Mouse (Mus musculus) cerebellum, postnatal 14 days (tissue): Measurements from ENCODE around the gene Bicra.
A peak's percentile ranks its signal among the peaks of the same experiment; 100 is the strongest.

Experiments used
- DNase-seq, 2 experiments: peaks; one replicate each; pipeline ENCODE4 v3.0.0; 2021; ENCODE audit warnings: mixed read lengths in 2 of 2

Bicra gene

DNA sequence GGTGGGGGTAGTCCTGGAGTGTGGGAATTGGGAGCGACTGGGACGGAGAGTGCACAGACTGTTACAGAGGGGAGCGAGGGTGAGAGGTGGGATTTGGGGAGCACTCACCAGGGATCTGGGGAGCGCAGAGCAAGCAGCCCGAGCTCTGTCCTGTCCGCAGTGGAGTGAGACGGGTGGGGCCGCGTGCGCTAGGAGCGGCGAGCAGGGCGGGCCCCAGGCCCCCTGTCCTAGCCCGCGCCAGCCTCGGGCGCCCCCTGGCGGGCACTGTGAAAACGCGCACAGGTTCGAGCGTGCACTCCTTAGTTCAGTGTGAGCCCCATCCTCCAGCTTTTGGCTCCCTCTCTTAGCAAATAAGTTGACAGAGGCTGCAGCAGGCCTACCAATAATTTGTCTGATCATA lies 80.4 kb downstream of the Bicra start, which contains the start of gene Ehd2:
Gene Ehd2, minus strand, starts transcription at position 256 of the 400 bp plus-strand sequence.
- peak; percentile 78 to 79 for DNase-seq

DNA sequence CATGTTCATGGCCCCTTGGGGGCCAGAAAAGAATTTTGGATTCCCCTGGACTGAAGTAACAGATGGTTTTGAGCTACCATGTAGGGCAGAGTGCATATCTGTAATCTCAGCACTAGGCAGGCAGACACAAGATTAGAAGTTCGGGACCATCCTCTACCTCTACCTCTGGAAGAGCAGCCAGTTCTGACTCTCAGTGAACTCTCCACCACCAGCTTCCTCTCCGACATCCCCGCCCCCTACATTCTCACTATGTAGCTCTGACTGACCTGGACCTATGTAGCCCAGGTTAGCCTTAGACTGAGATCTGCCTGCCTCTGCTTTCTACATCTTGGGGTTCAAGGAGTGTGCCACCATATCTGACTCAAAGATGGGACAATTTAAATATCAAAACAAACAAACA lies 81.2 kb downstream of the Bicra start:
- DNase-seq: no peak

DNA sequence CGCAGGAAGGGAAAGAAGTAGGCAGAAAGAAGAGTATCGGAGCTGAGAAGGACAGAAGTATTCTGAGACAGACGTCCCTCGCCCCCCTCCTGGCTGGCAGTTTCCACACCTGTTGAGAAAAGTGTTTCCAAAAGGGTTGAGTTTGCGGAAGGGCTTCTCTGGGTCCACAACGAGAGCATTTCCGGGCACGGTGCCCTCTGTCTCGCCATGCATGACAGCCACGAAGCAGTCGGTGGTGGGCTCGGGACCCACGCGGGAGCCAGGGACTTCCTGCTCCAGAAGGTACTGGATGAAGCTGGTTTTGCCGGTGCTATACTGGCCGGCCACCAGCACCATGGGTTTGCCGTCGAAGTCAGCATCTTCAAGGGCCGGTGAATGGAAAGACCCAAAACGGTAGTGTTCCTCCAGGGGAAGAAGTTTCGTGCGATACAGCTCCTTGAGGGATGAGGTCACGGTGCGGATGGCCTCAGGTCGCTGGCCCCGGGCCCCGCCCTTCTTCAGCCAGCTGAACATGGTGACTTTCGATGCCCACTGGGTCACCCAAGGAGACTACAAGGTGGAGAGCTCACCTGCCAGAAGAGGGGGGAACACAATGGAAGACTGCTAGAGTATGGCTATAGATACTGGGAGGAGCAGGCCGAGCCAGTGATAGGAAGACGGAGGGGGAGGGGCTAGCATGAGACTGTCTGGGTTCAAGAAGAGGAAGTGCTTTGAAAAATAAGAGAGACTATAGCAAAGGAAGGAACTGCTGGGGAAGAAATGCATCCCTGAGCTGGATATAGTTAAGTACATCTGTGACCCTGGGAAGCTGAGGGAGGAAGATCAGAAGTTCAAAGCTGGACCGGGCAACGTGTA lies 83.7 kb downstream of the Bicra start:
- DNase-seq: no peak

DNA sequence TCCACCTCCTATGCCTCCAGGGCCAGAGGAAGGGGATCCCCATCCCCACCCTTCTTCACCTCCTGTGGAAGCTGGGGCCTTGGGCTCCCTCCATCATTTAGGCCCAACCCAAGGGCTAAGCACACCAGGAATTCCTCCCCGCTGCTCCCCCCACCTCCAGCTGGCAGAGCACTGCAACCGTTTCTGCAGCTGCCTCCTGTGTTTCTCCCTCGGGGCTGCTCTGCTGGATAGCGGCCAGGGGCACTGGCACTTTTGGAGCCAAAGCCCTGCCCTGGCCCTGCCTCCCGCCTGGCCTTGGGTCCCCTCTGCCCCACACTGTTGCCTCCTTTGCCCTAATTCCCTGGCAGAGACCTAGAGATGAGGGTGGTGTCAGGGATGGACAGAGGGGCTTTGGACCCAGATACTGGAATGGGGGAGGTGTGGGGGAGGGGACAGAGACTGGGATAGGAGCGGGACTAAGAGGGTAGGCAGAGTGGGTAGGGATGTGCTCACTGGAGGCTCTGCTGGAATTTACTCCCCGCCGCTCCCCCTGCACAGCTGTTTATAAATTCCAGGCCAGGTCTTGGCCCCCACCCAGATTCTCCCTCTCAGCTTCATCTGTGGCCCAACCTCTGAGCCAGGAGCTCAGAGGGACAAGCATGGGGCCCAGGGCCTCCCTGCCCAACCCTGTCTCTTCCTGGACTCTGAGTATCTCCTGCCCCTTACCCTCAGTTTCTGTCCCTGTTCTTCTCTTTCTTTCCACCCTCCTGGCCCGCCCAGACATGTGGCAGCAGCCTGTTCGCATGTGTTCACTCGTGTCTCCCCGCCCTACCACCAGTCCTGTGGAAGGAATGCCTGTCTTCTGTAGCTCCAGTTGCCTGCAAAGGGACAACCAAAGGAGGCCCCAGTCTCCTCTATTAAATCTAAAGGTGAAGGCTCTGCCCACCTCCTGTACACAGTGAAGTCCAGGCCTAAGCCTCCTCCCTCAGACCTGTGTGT lies 85.1 kb downstream of the Bicra start:
- peak in 1 of 2 experiments; percentile 56 for DNase-seq

DNA sequence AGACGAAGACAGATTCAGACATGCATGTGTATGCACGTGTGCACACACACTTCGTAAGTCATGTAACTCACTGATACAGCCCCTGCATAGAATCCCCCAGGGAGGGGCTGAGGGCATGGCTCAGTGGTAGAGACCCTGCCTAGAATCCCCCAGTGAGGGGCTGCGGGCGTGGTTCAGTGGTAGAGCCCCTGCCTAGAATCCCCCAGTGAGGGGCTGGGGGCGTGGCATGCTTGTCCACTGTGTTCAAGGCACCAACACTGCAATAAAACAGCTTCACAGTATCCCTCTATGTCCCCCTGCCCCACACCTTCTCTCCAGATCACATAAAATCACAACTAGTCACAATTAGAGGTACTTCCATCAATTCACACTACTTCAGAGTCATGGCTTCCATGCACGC lies 85.9 kb downstream of the Bicra start:
- DNase-seq: no peak

DNA sequence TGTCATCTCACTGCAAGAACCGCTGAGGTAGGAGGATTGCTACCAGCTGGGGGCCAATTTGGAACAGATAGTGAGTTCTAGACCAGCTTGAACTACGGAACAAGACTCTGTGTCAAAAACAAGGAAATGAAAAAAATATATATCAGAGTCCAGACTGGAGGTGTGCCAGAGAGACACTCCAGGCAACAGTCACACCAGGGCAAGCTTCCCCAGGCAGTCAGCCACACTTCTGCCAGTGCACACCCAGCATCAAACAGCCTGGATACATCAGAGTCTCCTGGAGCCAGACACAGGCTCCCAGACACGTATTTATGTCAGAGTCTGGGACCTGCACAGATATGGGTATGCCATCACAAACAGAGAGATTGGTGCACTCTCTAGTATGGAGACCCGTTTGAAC lies 86.5 kb downstream of the Bicra start:
- DNase-seq: no peak

DNA sequence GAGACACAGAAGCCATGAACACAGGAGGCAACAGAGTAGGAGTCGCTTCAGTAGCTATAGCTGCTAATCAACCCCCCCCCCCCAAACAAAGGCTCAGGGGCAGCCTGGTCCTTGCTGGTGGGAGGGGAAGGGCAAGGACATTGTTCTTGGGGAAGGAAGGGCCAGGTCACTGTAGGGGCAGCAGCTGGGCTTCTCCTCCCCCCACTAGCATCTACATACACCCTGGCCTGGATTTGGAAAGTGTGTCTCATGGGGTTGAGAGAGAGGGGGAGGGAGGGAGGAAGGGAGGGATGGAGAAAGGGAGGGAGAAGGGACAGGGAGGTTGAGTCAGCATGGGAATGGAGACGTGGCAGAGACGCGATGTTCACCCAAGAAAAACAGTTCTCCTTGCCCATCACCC lies 87.0 kb downstream of the Bicra start:
- DNase-seq: no peak

DNA sequence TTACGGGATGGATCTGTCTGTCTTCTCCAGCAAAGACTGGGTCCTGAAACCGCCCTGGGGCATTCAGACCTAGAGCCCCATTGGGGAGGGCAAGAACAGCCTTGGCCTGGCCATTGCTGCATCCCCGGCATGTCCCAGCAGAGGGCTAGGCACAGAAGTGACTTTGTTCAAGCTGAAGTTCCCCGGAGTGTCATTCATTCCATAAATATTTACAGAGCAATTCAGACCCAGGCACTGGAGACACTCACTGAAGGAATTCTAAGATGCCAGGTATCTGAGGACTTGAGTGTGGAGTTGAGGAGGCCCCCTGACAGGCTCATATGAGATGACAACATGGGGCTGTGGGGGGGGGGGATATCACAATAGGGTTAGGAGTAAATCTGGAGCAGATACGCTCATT lies 91.6 kb downstream of the Bicra start:
- no peak for DNase-seq

DNA sequence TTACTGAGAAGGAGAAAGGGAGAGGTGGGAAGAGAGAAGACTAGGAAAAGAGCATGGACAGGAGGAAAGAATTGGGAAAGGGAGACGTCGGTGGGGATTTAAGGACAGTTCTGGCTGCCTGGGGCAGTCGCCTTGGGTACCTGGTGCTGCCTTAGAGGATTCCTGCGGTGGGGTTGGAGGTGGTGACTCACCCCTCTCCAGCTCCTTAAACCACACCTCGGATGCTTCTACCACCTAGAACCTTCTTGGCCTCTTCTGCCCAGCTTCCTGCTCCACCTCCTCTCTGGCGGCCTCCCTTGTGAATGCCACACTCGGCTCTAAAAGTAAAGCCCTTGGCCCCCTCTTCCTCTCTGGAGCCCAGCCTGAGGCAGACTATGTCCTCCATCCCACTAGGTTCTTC lies 92.2 kb downstream of the Bicra start:
- DNase-seq: no peak

DNA sequence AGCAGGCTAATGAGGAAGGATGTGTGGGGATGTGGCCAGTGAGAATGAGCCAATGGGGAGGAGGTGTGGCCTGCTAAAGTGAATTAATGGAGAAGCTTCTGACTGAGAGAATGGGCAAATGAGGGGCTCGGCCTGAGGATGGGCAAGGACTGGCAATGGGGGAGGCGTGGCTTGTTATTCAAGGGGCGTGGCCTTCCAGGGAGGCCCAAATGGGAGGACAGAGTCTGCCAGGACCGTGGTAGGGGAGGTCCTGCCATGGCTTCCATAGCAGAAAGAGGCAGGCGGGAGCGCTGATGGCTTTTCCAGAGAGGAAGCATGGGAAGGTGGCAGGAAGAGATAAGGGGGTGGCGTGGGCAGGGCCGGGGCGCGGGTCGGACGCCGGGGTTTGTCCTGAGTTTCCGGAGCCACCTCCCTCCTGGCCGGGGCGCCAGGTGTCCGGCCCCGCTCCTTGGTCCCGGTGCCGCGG lies 92.7 kb downstream of the Bicra start:
- DNase-seq: no peak

DNA sequence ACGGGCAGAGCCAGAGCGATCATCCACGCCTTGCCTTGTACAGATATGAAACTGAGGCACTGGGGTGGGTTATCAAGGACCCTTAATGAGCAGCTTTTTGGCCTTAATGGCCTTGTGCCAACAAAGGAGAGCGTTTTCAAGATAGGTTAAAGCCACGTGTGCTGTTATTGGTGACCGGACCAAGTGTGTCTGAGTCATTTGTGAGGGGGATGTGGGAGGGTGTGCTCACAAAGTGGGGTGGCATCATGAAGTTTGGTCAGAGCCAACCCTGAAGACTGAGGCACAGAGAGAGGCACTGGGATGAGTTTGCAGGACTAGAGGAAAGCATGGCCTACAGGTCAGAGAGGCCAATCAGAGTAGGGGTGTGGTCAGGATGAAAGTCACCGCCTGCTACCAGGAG lies 93.3 kb downstream of the Bicra start:
- DNase-seq: no peak

DNA sequence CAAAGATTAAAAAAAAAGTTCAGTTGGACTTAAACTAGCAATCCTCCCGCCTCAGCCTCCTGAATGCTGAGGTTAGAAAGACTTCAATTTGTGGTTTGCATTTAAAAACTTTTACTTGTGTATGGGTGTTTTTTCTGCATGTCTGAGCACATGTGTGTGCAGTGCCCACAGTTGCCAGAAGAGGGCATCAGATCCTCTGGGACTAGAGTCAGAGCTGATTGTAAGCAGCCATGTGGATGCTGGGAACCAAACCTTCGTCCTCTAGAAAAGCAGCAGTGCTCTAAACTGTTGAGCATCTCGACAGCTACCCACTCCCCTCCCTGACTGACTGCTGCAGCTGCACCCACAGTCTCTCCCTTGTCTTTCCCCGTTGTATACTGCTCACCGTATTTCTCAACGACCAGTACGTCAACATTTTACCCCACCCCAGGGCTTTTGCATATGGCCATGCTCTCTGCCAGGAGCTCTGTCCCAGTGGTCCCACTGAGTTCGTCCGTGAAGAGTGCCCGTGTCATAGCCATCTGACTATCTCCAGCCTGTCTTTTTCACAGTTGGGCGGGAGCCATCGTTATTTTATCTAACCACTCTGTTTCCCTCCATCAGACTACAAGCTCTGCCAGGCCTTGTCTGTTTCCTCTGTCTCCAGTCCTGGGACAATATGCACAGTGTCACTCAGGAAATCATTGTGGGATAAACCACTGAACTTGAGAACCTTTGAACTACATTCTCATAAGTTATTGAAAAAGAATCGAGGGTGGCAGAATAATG lies 94.2 kb downstream of the Bicra start:
- DNase-seq: peak in 1 of 2 experiments; percentile 41

DNA sequence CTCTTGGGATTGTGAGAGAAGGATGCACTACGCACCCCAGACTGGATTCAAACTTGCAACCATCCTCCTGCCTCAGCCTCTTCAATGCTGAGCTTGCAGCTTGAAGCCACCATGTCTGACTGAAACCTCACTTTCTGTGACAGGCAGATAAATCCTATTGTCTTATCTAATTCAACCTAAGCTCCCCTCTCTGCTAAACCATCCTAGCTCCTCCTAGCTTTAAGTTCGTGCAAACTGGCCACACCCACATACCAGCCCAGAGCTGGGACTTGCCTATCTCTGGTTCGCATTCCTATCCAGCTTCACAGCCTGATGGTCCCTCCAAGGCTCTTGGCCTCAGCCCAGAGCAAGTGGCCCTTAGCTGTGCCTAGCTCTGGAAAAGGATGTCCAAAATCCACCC lies 95.3 kb downstream of the Bicra start:
- DNase-seq: no peak

DNA sequence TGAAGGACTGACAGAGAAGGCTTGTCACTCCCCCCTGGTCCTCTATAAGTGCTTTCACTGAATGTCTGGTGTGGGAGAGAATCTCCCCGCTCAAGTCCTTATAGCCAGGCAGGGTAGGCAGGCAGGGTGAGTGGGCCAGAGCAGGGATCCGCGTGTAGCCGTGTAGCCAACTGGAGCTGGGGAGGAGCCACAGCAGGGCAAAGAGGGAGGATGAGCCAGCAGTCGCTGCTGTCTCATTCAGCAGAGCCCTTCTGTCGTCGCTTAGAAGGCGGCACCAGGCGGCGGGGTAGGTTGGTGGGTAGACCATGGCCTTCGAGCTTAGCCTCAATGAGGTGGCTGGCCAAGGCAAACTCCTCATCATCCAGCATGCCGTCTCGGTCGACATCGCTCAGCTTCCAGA lies 97.7 kb downstream of the Bicra start:
- no peak for DNase-seq

DNA sequence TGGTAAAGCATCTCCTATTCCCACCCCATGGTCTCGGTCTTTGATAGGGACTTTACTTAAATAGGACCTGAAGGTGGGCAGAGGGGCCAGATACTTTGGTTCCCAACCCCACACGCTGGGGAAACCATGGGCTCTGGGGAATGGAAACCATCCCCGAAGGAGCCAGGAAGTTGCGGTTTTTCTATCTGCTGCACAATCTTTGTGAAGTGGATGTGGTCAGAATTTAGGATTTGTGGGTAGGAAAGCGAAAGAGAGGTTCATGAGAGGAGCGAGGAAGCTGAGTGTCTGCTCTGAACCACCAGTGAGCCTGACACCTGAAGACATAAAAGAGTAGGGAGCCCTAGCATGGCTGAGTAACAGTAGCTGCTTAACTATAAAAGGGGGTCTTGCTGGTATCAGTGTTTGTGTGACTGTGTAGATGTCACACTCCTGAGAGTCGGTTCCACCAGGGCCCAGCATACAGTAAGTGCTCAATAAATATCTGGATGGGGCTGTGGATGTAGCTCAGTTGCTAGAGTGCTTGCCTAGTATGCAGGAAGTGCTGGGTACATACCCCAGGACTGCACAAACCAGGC lies 98.4 kb downstream of the Bicra start:
- DNase-seq: no peak

DNA sequence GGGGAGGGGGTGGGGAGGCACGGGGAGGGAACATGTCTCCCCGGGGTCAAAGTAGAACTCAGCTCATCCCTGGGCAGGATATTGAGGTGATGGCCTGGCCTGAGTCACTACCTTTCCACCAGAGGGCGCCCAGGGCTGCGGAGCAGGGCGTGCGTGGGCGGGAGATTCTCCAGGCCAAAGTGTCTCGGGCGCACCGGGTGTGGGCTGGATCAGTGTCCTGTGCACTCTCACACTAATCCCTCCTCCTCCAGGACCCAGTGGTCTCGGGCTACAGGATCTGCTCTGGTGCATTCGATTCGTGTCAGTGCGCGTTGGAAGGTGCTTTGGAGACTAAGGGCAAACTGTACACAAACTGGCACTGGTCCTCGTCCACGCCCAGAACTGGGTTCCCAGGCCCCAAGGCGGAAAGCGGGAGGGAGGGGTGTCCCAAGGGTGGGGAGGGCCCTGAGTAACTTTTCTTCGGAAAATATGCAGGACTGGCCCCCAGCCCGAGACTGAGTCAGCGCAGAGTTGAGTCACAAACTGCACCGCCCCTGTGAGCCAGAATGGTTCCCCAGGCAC lies 99.3 kb downstream of the Bicra start:
- DNase-seq: peak; percentile 82 to 90

DNA sequence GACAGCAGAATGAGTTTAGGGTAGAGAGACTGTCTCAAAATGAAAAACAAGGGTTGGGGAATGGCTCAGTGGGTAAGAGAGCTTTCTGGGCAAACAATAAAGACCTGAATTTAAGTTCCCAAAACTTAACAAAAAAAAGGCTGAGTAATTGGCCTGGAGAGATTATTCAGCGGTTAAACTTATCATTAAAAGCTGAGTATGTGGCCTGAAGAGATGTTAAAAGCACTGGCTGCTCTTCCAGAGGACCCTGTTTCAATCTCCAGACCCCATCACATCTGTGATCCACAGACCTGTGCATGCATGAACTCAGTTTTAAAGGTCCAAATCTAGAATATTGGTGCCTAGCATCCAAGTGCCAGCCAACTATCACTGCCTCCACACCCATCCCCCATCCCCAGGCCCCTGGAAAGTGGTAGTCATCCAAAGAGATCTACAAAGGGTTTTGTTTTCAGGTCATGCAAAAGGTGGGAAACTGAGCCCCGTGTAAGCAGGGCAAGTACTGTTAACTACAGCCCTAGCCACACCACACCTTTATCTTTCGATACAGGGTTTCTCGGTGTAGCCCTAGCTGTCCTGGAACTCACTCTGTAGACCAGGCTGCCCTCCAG lies 100.0 kb downstream of the Bicra start:
- no peak for DNase-seq

DNA sequence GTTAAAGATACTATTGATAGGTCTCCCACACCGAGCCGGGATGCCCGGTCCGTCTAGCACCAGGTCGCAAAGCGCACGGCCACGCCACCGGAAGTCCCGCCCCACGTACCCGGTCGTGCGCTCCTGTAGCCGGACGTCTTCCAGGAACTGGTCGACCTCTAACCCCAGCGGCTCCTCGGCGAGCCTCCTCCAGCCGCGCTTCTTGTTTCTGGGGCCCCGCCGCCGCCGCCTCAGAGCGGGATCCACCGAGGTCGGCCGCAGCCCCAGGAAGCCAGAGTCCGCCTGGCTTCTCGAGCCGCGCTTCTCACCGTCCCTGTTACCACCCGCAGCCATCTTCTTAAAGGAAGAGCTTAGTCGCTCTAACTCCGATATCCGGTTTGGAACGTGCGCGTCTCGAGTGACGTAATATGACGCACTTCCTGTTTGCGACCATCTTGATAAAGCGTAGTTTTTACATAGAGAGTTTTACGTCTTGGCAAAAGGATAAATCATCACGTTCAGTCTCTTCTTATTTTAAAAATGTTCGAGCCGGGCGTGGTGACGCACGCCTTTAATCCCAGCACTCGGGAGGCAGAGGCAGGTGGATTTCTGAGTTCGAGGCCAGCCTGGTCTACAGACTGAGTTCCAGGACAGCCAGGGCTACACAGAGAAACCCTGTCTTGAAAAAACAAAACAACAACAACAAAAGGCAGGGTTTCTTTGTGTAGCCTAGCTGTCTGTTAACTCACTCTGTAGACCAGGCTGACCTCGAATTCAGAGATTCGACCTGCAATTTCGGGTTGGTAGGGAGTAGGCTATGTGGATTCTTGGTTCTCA lies 101.8 kb downstream of the Bicra start, which contains the start of gene Nop53:
Gene Nop53, minus strand, starts transcription at position 354 of the 816 bp plus-strand sequence.
- peak; percentile 94 to 96 for DNase-seq

DNA sequence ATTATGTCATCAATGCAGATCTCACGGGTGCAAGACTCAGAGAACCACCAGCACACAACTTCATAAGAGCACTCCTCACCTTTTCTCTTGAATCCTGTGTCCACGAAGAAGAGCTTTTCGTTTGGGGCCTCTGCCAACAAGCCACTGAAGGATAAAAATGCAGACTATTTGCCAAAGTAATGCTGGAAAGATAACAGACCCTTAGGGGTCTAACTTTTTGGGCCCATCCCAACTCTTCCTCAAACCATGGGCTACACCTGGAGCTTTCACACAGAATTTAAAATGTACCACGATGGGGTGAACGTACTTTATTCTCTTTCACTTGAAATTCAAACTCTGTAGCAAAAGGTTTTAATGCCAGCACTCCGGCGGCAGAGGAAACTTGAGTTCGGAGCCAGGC lies 102.5 kb downstream of the Bicra start:
- peak in 1 of 2 experiments; percentile 42 for DNase-seq

DNA sequence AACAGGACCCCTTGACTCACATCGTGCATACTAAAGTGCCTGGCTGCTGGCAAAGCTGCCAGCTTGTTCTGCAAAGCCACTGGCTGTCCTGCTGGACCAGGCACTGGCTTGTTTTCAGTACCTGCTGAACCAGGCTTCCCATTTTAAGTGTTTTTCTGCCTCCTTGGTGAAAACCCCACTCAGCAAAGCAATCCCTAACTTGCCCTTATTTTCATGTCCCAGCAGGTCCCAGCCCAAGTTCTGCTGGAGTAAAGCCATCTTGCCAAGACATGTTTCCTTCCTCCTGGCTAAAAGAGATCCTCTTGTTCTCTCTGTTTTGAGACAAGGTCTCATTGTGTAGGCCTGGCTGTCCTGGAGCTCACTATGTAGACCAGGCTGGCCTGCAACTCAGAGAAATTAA lies 103.4 kb downstream of the Bicra start:
- no peak for DNase-seq

DNA sequence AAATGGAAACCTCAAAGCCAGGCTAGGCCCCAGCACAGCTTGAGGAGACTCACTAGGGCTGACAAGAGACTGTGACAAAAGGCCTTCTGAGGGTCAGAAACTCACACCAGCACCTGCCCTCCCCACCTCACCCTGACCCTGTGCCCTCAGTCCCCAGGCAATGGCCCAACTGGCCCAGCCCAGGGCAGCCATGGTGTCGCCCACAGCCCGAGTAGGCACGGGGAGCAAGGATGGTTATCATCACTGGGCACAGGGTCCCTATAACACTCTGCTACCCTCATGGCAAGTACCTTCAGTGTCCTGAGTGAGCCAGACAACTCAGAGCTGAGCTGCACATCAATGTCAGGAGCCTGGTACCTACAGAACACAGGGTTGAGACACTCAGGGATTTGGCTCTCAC lies 109.1 kb downstream of the Bicra start:
- DNase-seq: no peak
